Mouse (Mus musculus) CH12.LX (cell line): ENCODE data around the gene Pdcd1lg2.

Source experiments
- CTCF ChIP-seq, 2 experiments: IDR thresholded peaks in 1 of 2; conservative IDR thresholded peaks in 1 of 2; 2 replicates each; pipeline ENCODE4 v1.5.1; 2011 to 2012; ENCODE audit warnings: low read depth in 2 of 2, low read length in 2 of 2, improper control_type of control experiment in 1 of 2, inconsistent platforms in 1 of 2, mild to moderate bottlenecking in 1 of 2, moderate library complexity in 1 of 2
- POLR2A ChIP-seq: IDR thresholded peaks from 2 replicates; pipeline ENCODE4 v1.6.1; 2011; ENCODE audit warnings: low read depth, mild to moderate bottlenecking, improper control_type of control experiment, low read length
- ZNF384 ChIP-seq: IDR thresholded peaks from 2 replicates; pipeline ENCODE4 v1.6.1; 2012; ENCODE audit warnings: low read depth, low read length, improper control_type of control experiment, inconsistent platforms

DNA sequence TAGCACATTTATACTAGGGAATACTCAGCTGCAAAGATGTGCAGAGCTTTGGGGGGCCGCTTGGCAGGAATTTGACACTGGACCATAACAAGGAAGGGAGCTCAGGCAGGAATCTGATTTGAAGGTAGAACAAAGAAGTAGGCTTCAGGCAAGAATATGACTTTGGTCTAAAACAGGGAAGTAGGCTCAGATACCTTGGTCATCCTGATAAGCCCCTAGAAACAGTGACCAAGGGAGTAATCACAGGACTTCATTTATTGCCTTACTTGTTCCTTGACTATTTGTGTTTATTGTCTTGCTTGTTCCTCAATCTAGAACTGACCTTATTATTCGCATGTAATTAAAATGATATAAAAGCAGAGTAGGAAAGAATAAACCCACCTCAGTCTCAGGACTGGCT lies 93.4 kb downstream of the Pdcd1lg2 start:
- no peak for TF ChIP-seq POLR2A
- TF ChIP-seq ZNF384, result no peak
- no peak for TF ChIP-seq CTCF (conservative IDR thresholded peaks at IDR 0.05 in 1 of 2, IDR thresholded peaks at IDR 0.05 in 1 of 2; ENCODE audit: low read depth in 2 of 2, low read length in 2 of 2)
